Mouse (Mus musculus) v-Abl transformed pro-B cells (cell line): Measurements from ENCODE around the gene Dek.

Experiments
- in situ Hi-C, 2 experiments: fragments of 400-800 bp; cut with MboI; formaldehyde crosslinking; loops; one replicate each; pipeline ENCODE4 v1.15.1; 2025; ENCODE audit not compliant: unreplicated experiment in 2 of 2

Gene Dek

GRCm38 (mm10) chr13:47067001-47067400 lies 39.0 kb downstream of the Dek start:
- in situ Hi-C loops: no loop called here

GRCm38 (mm10) chr13:47066516-47066915 lies 39.5 kb downstream of the Dek start:
- in situ Hi-C loops: no loop called here

- in situ Hi-C loops: no loop called here
Observed at GRCm38 (mm10) chr13:47063985-47064760, 41.8 kb downstream of the Dek start.

- in situ Hi-C loops: no loop called here
Observed at GRCm38 (mm10) chr13:47062756-47063155, 43.2 kb downstream of the Dek start.

GRCm38 (mm10) chr13:47056781-47057180 lies 49.2 kb downstream of the Dek start:
- in situ Hi-C loops: no loop called here

- in situ Hi-C loops: no loop called here
Observed at GRCm38 (mm10) chr13:47056126-47056525, 49.9 kb downstream of the Dek start.

GRCm38 (mm10) chr13:47053971-47054370 lies 52.0 kb downstream of the Dek start:
- in situ Hi-C loops: no loop called here

GRCm38 (mm10) chr13:47050009-47050408 lies 56.0 kb downstream of the Dek start:
- in situ Hi-C loops: no loop called here

GRCm38 (mm10) chr13:47047996-47048395 lies 58.0 kb downstream of the Dek start:
- in situ Hi-C loops: loop anchor here (10.0 to 25.0 kb wide), 4 partner anchors 57 to 1086 kb away; partner anchors contain the start of genes Dek (in 2 of the 2), Fam8a1 (in 2 of the 2), Nup153 (in 2 of the 2) and Atxn1 (in 1 of the 2)

- in situ Hi-C loops: loop anchor here (10.0 to 25.0 kb wide), 4 partner anchors 60 to 1082 kb away; partner anchors contain the start of genes Dek (in 2 of the 2), Fam8a1 (in 2 of the 2), Nup153 (in 2 of the 2) and Atxn1 (in 1 of the 2)
Observed at GRCm38 (mm10) chr13:47044617-47044947, 61.4 kb downstream of the Dek start, which contains the start of gene Tpmt. Gene Tpmt, minus strand, starts transcription at chr13:47044737.

GRCm38 (mm10) chr13:47043833-47044616 lies 62.0 kb downstream of the Dek start:
- in situ Hi-C loops: loop anchor here (10.0 to 25.0 kb wide), 4 partner anchors 61 to 1082 kb away; partner anchors contain the start of genes Dek (in 2 of the 2), Fam8a1 (in 2 of the 2), Nup153 (in 2 of the 2) and Atxn1 (in 1 of the 2)

GRCm38 (mm10) chr13:47043030-47043680 lies 62.8 kb downstream of the Dek start, which contains the start of gene Kdm1b:
Gene Kdm1b, plus strand, starts transcription at chr13:47043499.
- in situ Hi-C loops: loop anchor here (10.0 to 25.0 kb wide), 4 partner anchors 62 to 1081 kb away; partner anchors contain the start of genes Dek (in 2 of the 2), Fam8a1 (in 2 of the 2), Nup153 (in 2 of the 2) and Atxn1 (in 1 of the 2)

GRCm38 (mm10) chr13:47042024-47042633 lies 63.9 kb downstream of the Dek start:
- in situ Hi-C loops: loop anchor here (10.0 to 25.0 kb wide), 4 partner anchors 63 to 1080 kb away; partner anchors contain the start of genes Dek (in 2 of the 2), Fam8a1 (in 2 of the 2), Nup153 (in 2 of the 2) and Atxn1 (in 1 of the 2)

- in situ Hi-C loops: loop anchor here (10.0 to 25.0 kb wide), 4 partner anchors 65 to 1078 kb away; partner anchors contain the start of genes Dek (in 2 of the 2), Fam8a1 (in 2 of the 2), Nup153 (in 2 of the 2) and Atxn1 (in 1 of the 2)
Observed at GRCm38 (mm10) chr13:47040061-47040460, 65.9 kb downstream of the Dek start.

- in situ Hi-C loops: loop anchor here (25.0 kb wide), 3 partner anchors 301 to 1076 kb away; partner anchors contain the start of genes Fam8a1 (in 2 of the 2), Nup153 (in 2 of the 2) and Atxn1 (in 1 of the 2)
Observed at GRCm38 (mm10) chr13:47037946-47038345, 68.1 kb downstream of the Dek start.
